Mouse (Mus musculus) lung, postnatal 0 days (tissue): ENCODE results near the gene Zfp219. TPM values are rescaled to one million over a fixed set of nuclear protein-coding genes. Genes with fewer than 3 reads are reported as not detected.
A peak's percentile ranks its signal among the peaks of the same experiment; 100 is the strongest.
"Not testable (repeated sequence)": the region's sequence is repeated elsewhere in the genome, so short reads cannot be mapped to it uniquely, and the experiment has no call there.

Experiments used
- ATAC-seq: fragments of 200-750 bp; cut with Nextera tagmentation; 2 replicates; pipeline ENCODE4 v1.8.0; 2017; ENCODE audit warnings: moderate library complexity
- DNase-seq: peaks from one replicate; pipeline ENCODE4 v3.0.0-alpha.2; 2016; ENCODE audit warnings: low spot score
- H3K27ac ChIP-seq: fragments of 300-500 bp; sonication (generic); 2 replicates; pipeline ENCODE4 v1.5.1; 2014; ENCODE audit warnings: antibody characterized with exemption, mild to moderate bottlenecking, low read length, mixed read lengths
- H3K27me3 ChIP-seq: fragments of 300-500 bp; sonication (generic); replicated peaks from 2 replicates; pipeline ENCODE4 v1.6.1; 2014; ENCODE audit warnings: low read length, mixed read lengths; ENCODE audit not compliant: insufficient read depth
- H3K36me3 ChIP-seq: fragments of 300-500 bp; sonication (generic); 2 replicates; pipeline ENCODE4 v1.6.1; 2014; ENCODE audit warnings: low read length, mixed read lengths; ENCODE audit not compliant: insufficient read depth
- H3K4me1 ChIP-seq: fragments of 300-500 bp; sonication (generic); 2 replicates; pipeline ENCODE4 v1.6.1; 2014; ENCODE audit warnings: antibody characterized with exemption, low read depth, low read length, mixed read lengths; ENCODE audit not compliant: insufficient read depth
- H3K4me2 ChIP-seq: fragments of 300-500 bp; sonication (generic); replicated peaks from 2 replicates; pipeline ENCODE4 v1.6.1; 2014; ENCODE audit warnings: low read depth, mild to moderate bottlenecking, low read length, moderate library complexity, mixed read lengths
- H3K4me3 ChIP-seq: fragments of 300-500 bp; sonication (generic); 2 replicates; pipeline ENCODE4 v1.5.1; 2014; ENCODE audit warnings: low read depth, low read length
- H3K9ac ChIP-seq: fragments of 300-500 bp; sonication (generic); replicated peaks from 2 replicates; pipeline ENCODE4 v1.6.1; 2014; ENCODE audit warnings: low read depth, mild to moderate bottlenecking
- H3K9me3 ChIP-seq: fragments of 300-500 bp; sonication (generic); 2 replicates; pipeline ENCODE4 v1.6.1; 2016; ENCODE audit warnings: low read length, mixed read lengths
- CTCF ChIP-seq: IDR thresholded peaks from 2 replicates; pipeline ENCODE4 v1.5.1; 2016; ENCODE audit warnings: antibody characterized with exemption, mild to moderate bottlenecking
- EP300 ChIP-seq: IDR thresholded peaks from 2 replicates; pipeline ENCODE4 v1.6.1; 2016; ENCODE audit warnings: antibody characterized with exemption, mild to moderate bottlenecking, control low read depth
- WGBS: fragments of 180-500 bp; shearing (Covaris S2); extraction: QIAGEN DNeasy Blood & Tissue Kit; methylation state at CpG from one replicate; pipeline ENCODE4 v1.1.7; 2014; 5-methylcytosine and 5-hydroxymethylcytosine counted together
- polyA plus RNA-seq: library from polyadenylated mRNA; unstranded; fragments of >200 nt; fragmentation: Nextera tagmentation; extraction: Ambion mirVana; gene quantifications from 2 replicates; pipeline ENCODE4 v1.2.1, GENCODE M21; 2015

The Zfp219 gene
- 23.0 and 24.1 TPM in 2 replicates for polyA plus RNA-seq

DNA sequence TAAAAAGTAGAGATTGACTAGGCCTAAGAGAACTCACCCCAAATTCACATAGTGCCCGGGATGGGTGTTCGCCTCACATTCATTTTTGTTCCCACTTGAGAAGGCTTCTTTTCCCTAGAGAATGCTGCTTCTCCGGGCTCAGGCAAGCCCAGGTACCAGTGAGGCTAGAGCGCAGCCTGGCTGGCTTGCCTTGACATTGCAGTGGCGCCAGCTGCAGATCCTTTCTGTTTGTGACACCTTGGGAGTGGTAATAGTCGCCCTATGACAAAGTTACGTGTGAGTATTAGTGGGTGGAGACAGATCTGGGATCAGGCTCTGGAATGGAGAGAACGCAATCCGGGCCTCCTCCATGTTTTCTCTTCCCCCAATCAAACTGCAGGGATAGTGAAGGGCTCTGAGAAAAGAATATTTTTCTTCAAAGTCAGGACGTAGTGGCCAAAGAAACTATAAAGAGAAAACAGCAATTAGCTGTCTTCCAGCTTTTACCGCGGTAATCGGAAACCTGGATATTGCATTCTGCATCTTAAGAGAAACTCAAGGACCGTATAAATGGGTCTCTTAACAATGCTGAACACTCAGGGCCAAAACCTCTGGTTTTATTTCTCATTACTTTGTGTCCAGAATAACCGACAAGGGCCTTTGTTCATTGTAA lies at the start of gene Zfp219:
TSS of gene Zfp219 (minus strand) at position 248 of the 652 bp plus-strand sequence.
- Histone ChIP-seq H3K4me2 (peak within 1 kb of the TSS; percentile 82), H3K27ac (peak within 1 kb of the TSS; percentile 99), H3K9me3 (no peaks in the 10 kb centered on the region), H3K27me3 (no peaks in the 10 kb centered on the region), H3K4me3 (peak within 1 kb of the TSS; percentile 71), H3K4me1 (no peaks in the 10 kb centered on the region; the same call in 1 of the 2 replicates), H3K9ac (peak within 1 kb of the TSS; percentile 89), H3K36me3 (no peaks in the 10 kb centered on the region)
- DNase-seq (peak; percentile 97), ATAC-seq (peak; percentile 71)
- 4% methylated on average over 15 of the region's 15 CpGs for WGBS
- TF ChIP-seq CTCF (peak; percentile 90), EP300 (0 out of 2 replicates have a peak, but pooled peaks have one; percentile 36)

DNA sequence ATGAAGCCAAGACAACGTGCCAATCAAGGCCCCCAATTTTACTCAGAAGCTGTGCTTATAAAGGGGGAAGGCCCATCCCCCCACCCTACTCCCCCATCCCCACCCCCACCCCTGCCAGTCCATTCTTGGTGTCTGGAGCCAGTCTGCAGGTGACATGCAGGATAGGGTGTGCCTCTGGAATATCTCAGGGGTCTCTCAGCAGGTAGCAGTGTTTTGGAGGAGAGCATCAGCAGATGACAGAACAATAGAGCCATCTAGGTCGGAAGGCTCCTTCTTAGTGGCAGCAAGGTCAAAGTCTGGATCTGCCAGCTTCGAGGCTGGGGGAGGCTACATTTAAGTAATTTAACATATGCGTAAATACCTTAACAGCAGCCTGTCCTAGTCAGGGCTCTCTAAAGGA lies 45.6 kb upstream of the Zfp219 start:
- no peak for DNase-seq
- Histone ChIP-seq H3K27me3 (no peaks in the 10 kb centered on the region), H3K27ac (no peak overlapping the region), H3K9me3 (no peaks in the 10 kb centered on the region), H3K36me3 (0 out of 2 replicates have a peak, but pooled peaks cover under 1% of the 10 kb centered on the region), H3K9ac (no peak overlapping the region), H3K4me1 (no peaks in the 10 kb centered on the region), H3K4me2 (no peak overlapping the region), H3K4me3 (no peak overlapping the region)
- no peak for ATAC-seq
- WGBS, result 63% methylated on average over 4 of the region's 4 CpGs
- TF ChIP-seq EP300, result no peak
- no peak for TF ChIP-seq CTCF

DNA sequence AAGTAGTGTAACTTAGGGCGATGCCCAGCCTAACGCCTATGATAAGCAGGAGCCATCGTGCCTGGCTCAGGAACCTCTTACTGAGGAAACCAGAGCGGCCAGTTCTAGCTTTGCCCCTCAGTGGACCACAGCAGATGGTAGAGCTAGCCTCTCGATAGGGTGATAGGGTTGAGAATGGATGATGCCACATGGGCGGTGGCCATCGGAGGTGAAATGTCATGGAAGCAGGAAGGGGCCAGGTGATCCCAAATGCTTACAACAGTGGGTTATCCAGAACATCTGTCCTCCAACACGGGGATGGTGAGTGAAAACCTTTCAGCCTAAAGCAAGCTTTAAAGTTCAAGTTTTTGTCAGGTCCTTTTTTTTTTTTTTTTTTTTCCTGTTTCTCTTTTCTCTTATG lies 41.3 kb upstream of the Zfp219 start:
- Histone ChIP-seq H3K36me3 (no peaks in the 10 kb centered on the region), H3K4me2 (no peak overlapping the region), H3K27me3 (no peaks in the 10 kb centered on the region), H3K9me3 (no peaks in the 10 kb centered on the region), H3K9ac (no peak overlapping the region), H3K27ac (no peak overlapping the region), H3K4me3 (no peak overlapping the region), H3K4me1 (no peaks in the 10 kb centered on the region)
- TF ChIP-seq CTCF (no peak), EP300 (no peak)
- 81% methylated on average over 8 of the region's 8 CpGs for WGBS
- ATAC-seq, result no peak
- no peak for DNase-seq

DNA sequence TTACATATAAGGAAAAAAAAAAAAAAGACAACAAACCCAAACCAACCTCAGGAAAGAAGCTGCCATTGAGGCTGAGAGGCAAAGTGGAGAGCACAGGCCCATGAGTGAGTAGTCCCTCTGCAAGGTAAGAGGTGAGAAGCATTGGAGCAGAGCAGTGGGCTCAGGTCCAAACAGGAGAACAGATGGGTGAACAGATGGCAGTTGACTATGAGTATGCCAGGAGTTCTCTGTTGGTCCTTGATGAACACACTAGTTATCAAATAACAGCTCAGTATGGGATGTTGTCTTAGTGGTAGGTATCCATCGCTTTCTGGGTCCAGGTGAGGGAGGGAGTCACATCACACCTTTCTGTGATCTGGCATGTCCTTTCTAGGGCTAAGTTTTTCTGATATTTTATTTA lies 40.3 kb upstream of the Zfp219 start:
- Histone ChIP-seq H3K36me3 (no peaks in the 10 kb centered on the region), H3K4me2 (no peak overlapping the region), H3K9ac (no peak overlapping the region), H3K27ac (no peak overlapping the region), H3K4me3 (no peak overlapping the region), H3K27me3 (no peaks in the 10 kb centered on the region), H3K4me1 (no peaks in the 10 kb centered on the region), H3K9me3 (no peaks in the 10 kb centered on the region)
- no peak for DNase-seq
- no peak for ATAC-seq
- no peak for TF ChIP-seq EP300
- no peak for TF ChIP-seq CTCF
- WGBS, result 75% methylated on average over 1 of the region's 1 CpGs

GRCm38 (mm10) chr14:52059982-52060381 lies 39.4 kb upstream of the Zfp219 start:
- Histone ChIP-seq H3K27ac (no peak overlapping the region), H3K4me2 (no peak overlapping the region), H3K9me3 (no peaks in the 10 kb centered on the region), H3K27me3 (no peaks in the 10 kb centered on the region), H3K4me1 (no peaks in the 10 kb centered on the region), H3K36me3 (no peaks in the 10 kb centered on the region), H3K9ac (no peak overlapping the region), H3K4me3 (no peak overlapping the region)
- 49% methylated on average over 4 of the region's 4 CpGs for WGBS
- TF ChIP-seq EP300, result no peak
- no peak for TF ChIP-seq CTCF
- ATAC-seq (no peak), DNase-seq (no peak)

GRCm38 (mm10) chr14:52052720-52053119 lies 32.2 kb upstream of the Zfp219 start:
- ATAC-seq, H3K4me2 ChIP-seq, DNase-seq, H3K4me1 ChIP-seq, H3K27me3 ChIP-seq, H3K4me3 ChIP-seq, H3K36me3 ChIP-seq, H3K9me3 ChIP-seq, H3K9ac ChIP-seq, H3K27ac ChIP-seq: not testable (repeated sequence)
- WGBS, result 89% methylated on average over 3 of the region's 3 CpGs
